Mouse (Mus musculus) MEL (cell line): ENCODE measurements around the gene Pafah2. TPM values are rescaled to one million over a fixed set of nuclear protein-coding genes. Genes with fewer than 3 reads are reported as not detected.

Experiments used
- DNase-seq: peaks from one replicate; pipeline ENCODE4 v3.0.0; 2011; ENCODE audit warnings: low read depth, low spot score
- H3K27ac ChIP-seq: 2 replicates; pipeline ENCODE4 v1.5.1; 2012; ENCODE audit warnings: low read depth, mild to moderate bottlenecking, control low read depth, low read length, moderate library complexity; ENCODE audit not compliant: control insufficient read depth
- H3K27me3 ChIP-seq, 2 experiments: fragments of 150-350 bp in 1 of 2; sonication (generic) in 1 of 2; 2 replicates each; pipeline ENCODE4 v1.6.1; 2012; ENCODE audit warnings: low read length in 2 of 2, mild to moderate bottlenecking in 2 of 2, improper control_type of control experiment in 1 of 2, moderate library complexity in 1 of 2; ENCODE audit not compliant: insufficient read depth in 2 of 2, control insufficient read depth in 1 of 2
- H3K36me3 ChIP-seq, 2 experiments: 2 replicates each; pipeline ENCODE4 v1.6.1; 2012 to 2014; ENCODE audit warnings: low read length in 2 of 2, improper control_type of control experiment in 1 of 2, inconsistent platforms in 1 of 2, mild to moderate bottlenecking in 1 of 2; ENCODE audit not compliant: insufficient read depth in 2 of 2, control insufficient read depth in 1 of 2
- H3K4me1 ChIP-seq, 2 experiments: fragments of 150-350 bp in 1 of 2; sonication (generic) in 1 of 2; 2 replicates each; pipeline ENCODE4 v1.6.1; 2012; ENCODE audit warnings: low read length in 2 of 2, improper control_type of control experiment in 1 of 2, mild to moderate bottlenecking in 1 of 2; ENCODE audit not compliant: insufficient read depth in 2 of 2, control insufficient read depth in 1 of 2
- H3K4me3 ChIP-seq, 2 experiments: fragments of 150-350 bp in 1 of 2; sonication (generic) in 1 of 2; 2 replicates each; pipeline ENCODE4 v1.5.1; 2012; ENCODE audit warnings: low read depth in 2 of 2, low read length in 2 of 2, mild to moderate bottlenecking in 2 of 2, moderate library complexity in 2 of 2, control low read depth in 1 of 2, improper control_type of control experiment in 1 of 2; ENCODE audit not compliant: control insufficient read depth in 1 of 2, insufficient read depth in 1 of 2
- H3K79me2 ChIP-seq: 2 replicates; pipeline ENCODE4 v1.6.1; 2012; ENCODE audit warnings: mild to moderate bottlenecking, low read length, moderate library complexity; ENCODE audit not compliant: control insufficient read depth, poor library complexity, insufficient read depth
- H3K9ac ChIP-seq: 2 replicates; pipeline ENCODE4 v1.6.1; 2012; ENCODE audit warnings: low read depth, mild to moderate bottlenecking, control low read depth, low read length, moderate library complexity; ENCODE audit not compliant: control insufficient read depth, poor library complexity, severe bottlenecking
- H3K9me3 ChIP-seq: fragments of 150-350 bp; sonication (generic); replicated peaks from 2 replicates; pipeline ENCODE4 v1.6.1; 2012; ENCODE audit warnings: mild to moderate bottlenecking, low read length, improper control_type of control experiment, moderate library complexity; ENCODE audit not compliant: insufficient read depth
- BHLHE40 ChIP-seq: IDR thresholded peaks from 2 replicates; pipeline ENCODE4 v1.6.1; 2012; ENCODE audit warnings: low read depth, mild to moderate bottlenecking, inconsistent platforms, low read length, improper control_type of control experiment, borderline replicate concordance
- CHD1 ChIP-seq: IDR thresholded peaks from 2 replicates; pipeline ENCODE4 v1.6.1; 2012; ENCODE audit warnings: low read depth, mild to moderate bottlenecking, inconsistent platforms, low read length, improper control_type of control experiment
- CTCF ChIP-seq, 3 experiments: IDR thresholded peaks in 2 of 3; conservative IDR thresholded peaks in 1 of 3; 2 replicates each; pipeline ENCODE4 v1.5.1; 2011 to 2012; ENCODE audit warnings: low read length in 3 of 3, low read depth in 2 of 3, mild to moderate bottlenecking in 2 of 3, improper control_type of control experiment in 1 of 3, inconsistent platforms in 1 of 3, mixed read lengths in 1 of 3, moderate library complexity in 1 of 3; ENCODE audit not compliant: control insufficient read depth in 1 of 3, insufficient read depth in 1 of 3, poor library complexity in 1 of 3, severe bottlenecking in 1 of 3
- ELF1 ChIP-seq: IDR thresholded peaks from 2 replicates; pipeline ENCODE4 v1.6.1; 2014; ENCODE audit warnings: low read depth, mild to moderate bottlenecking, inconsistent platforms, low read length, improper control_type of control experiment, moderate library complexity
- EP300 ChIP-seq, 2 experiments: IDR thresholded peaks; 2 replicates each; pipeline ENCODE4 v1.6.1; 2011; ENCODE audit warnings: improper control_type of control experiment in 2 of 2, low read length in 2 of 2, low read depth in 1 of 2, mild to moderate bottlenecking in 1 of 2
- ETS1 ChIP-seq: IDR thresholded peaks from 2 replicates; pipeline ENCODE4 v1.6.1; 2012; ENCODE audit warnings: low read depth, mild to moderate bottlenecking, inconsistent platforms, low read length, improper control_type of control experiment, moderate library complexity
- GABPA ChIP-seq: IDR thresholded peaks from 2 replicates; pipeline ENCODE4 v1.6.1; 2012; ENCODE audit warnings: low read depth, mild to moderate bottlenecking, inconsistent platforms, low read length, improper control_type of control experiment, moderate library complexity
- GATA1 ChIP-seq: IDR thresholded peaks from 2 replicates; pipeline ENCODE4 v1.6.1; 2011; ENCODE audit warnings: low read depth, low read length, improper control_type of control experiment
- JUND ChIP-seq: IDR thresholded peaks from 2 replicates; pipeline ENCODE4 v1.6.1; 2011; ENCODE audit warnings: low read depth, mild to moderate bottlenecking, improper control_type of control experiment, low read length
- KAT2A ChIP-seq: conservative IDR thresholded peaks from 2 replicates; pipeline ENCODE4 v1.6.1; 2012; ENCODE audit warnings: low read depth, low read length, improper control_type of control experiment, inconsistent platforms
- MAFK ChIP-seq: IDR thresholded peaks from 2 replicates; pipeline ENCODE4 v1.6.1; 2011; ENCODE audit warnings: low read depth, mild to moderate bottlenecking, low read length, improper control_type of control experiment, borderline replicate concordance
- MAX ChIP-seq: IDR thresholded peaks from 2 replicates; pipeline ENCODE4 v1.6.1; 2011; ENCODE audit warnings: low read length, improper control_type of control experiment
- MAZ ChIP-seq: IDR thresholded peaks from 2 replicates; pipeline ENCODE4 v1.6.1; 2012; ENCODE audit warnings: low read depth, mild to moderate bottlenecking, inconsistent platforms, low read length, improper control_type of control experiment
- MEF2A ChIP-seq: IDR thresholded peaks from 2 replicates; pipeline ENCODE4 v1.6.1; 2014; ENCODE audit warnings: low read depth, mild to moderate bottlenecking, inconsistent platforms, low read length, improper control_type of control experiment; ENCODE audit not compliant: poor library complexity, insufficient replicate concordance, severe bottlenecking; ENCODE audit errors: extremely low read depth
- MXI1 ChIP-seq: IDR thresholded peaks from 2 replicates; pipeline ENCODE4 v1.6.1; 2011; ENCODE audit warnings: mild to moderate bottlenecking, low read depth, low read length, improper control_type of control experiment
- NELFE ChIP-seq: IDR thresholded peaks from 2 replicates; pipeline ENCODE4 v1.6.1; 2011; ENCODE audit warnings: low read depth, low read length, improper control_type of control experiment
- NRF1 ChIP-seq: IDR thresholded peaks from 2 replicates; pipeline ENCODE4 v1.6.1; 2014; ENCODE audit warnings: low read depth, mild to moderate bottlenecking, inconsistent platforms, low read length, improper control_type of control experiment, moderate library complexity; ENCODE audit not compliant: poor library complexity, insufficient read depth, severe bottlenecking
- POLR2A ChIP-seq, 2 experiments: IDR thresholded peaks; 2 replicates each; pipeline ENCODE4 v1.6.1; 2011 to 2012; ENCODE audit warnings: low read length in 2 of 2, mild to moderate bottlenecking in 2 of 2, control low read depth in 1 of 2, improper control_type of control experiment in 1 of 2, low read depth in 1 of 2, moderate library complexity in 1 of 2; ENCODE audit not compliant: control insufficient read depth in 1 of 2, insufficient read depth in 1 of 2, poor library complexity in 1 of 2
- POLR2AphosphoS2 ChIP-seq: IDR thresholded peaks from 2 replicates; pipeline ENCODE4 v1.6.1; 2011; ENCODE audit warnings: low read length, improper control_type of control experiment
- RCOR1 ChIP-seq: IDR thresholded peaks from 2 replicates; pipeline ENCODE4 v1.6.1; 2012; ENCODE audit warnings: low read depth, mild to moderate bottlenecking, inconsistent platforms, low read length, improper control_type of control experiment
- SIN3A ChIP-seq: IDR thresholded peaks from 2 replicates; pipeline ENCODE4 v1.6.1; 2012; ENCODE audit warnings: low read length, improper control_type of control experiment, inconsistent platforms
- TAL1 ChIP-seq: IDR thresholded peaks from 2 replicates; pipeline ENCODE4 v1.6.1; 2012; ENCODE audit warnings: mild to moderate bottlenecking, inconsistent platforms, low read length, moderate library complexity, mixed read lengths
- TCF12 ChIP-seq: IDR thresholded peaks from 2 replicates; pipeline ENCODE4 v1.6.1; 2014; ENCODE audit warnings: low read depth, mild to moderate bottlenecking, inconsistent platforms, low read length, improper control_type of control experiment, moderate library complexity
- UBTF ChIP-seq: IDR thresholded peaks from 2 replicates; pipeline ENCODE4 v1.6.1; 2012; ENCODE audit warnings: low read depth, mild to moderate bottlenecking, inconsistent platforms, low read length, improper control_type of control experiment, moderate library complexity, borderline replicate concordance; ENCODE audit not compliant: insufficient read depth
- ZC3H11A ChIP-seq: IDR thresholded peaks from 2 replicates; pipeline ENCODE4 v1.6.1; 2012; ENCODE audit warnings: low read depth, mild to moderate bottlenecking, inconsistent platforms, low read length, improper control_type of control experiment
- ZKSCAN1 ChIP-seq: IDR thresholded peaks from 2 replicates; pipeline ENCODE4 v1.6.1; 2012; ENCODE audit warnings: low read depth, mild to moderate bottlenecking, inconsistent platforms, low read length, improper control_type of control experiment, moderate library complexity
- polyA plus RNA-seq, 2 experiments: library from polyadenylated mRNA; stranded (reverse) in 1 of 2; unstranded in 1 of 2; fragments of >175 nt in 1 of 2; fragments of >200 nt in 1 of 2; gene quantifications; 2 replicates each; pipeline versions ENCODE4 v1.2.1 to v1.2.4; 2012; ENCODE audit warnings: low replicate concordance in 2 of 2, low read depth in 1 of 2; ENCODE audit not compliant: insufficient read length in 2 of 2, insufficient read depth in 1 of 2, missing spikeins in 1 of 2
- total RNA-seq: library from RNA; depleted of rRNA; stranded (reverse); fragments of 300-350 nt; gene quantifications from 2 replicates; pipeline ENCODE4 v1.2.3, GENCODE M21; 2012

Pafah2 gene
- total and polyA plus RNA-seq, 3 experiments, result 6.0 to 10.6 TPM; not detected in 1

DNA sequence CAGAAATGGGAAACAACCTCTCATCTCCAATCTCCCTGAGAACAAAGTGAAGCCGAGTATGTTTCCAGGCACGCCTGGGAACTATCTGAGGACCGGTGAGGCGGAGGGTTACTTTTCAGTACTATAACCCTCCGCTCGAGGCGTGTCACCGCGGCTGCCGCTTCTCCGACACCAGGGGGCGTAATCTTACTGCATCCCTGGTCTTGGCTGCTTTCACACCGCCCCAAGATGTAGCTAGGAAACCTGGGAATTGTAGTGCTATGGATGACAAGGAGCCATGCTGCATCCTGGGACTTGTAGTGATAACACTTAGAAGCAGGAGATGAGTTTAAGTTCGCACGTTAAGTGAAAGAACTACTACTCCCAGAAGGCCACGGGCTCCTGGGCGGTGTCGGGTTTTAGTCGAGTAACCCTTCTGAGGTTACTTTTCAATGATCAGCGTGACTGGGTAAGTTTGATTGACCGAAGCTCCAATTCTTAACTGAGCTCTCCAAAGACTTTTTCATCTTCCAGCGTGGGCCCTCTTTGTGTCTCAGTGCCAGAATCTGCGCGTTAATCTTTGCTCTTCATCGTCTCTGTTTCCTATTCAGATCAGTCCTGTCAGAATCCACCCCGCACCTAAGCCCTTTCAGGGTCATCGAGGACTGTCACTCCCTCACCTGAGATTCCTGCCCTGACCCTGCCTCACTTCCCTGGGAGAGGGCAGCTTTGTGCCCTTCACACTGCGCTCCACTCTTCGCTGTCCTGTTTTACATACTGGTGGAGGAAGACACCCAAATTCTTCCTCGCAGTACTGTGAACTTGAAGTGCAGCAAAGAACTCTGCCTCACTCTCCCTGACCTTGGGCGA, at the start of gene Pafah2 (continued):
- peak; percentile 28; the same call in 1 of the 2 replicates for TF ChIP-seq RCOR1
- TF ChIP-seq, all 39 proteins: peak for 23

DNA sequence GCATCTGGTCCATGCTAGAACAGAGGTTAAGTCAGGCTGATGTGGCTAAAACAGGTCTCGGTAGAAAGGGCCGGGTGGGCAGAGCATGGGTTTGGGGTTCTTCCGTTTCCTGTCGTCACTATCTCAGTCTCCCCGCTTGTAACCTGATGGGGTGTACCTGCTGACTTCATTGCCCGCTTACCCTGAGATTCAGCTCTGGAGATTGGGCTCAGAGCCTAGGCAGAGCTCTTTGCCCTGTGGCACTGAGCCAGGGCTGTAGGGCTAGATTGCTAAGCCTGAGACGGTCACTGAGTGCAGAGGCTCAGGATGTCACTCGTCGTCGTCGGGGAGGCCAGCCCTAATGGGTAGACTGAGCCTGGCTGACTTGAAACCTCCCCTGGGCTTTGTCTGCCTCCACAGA, 48.0 kb upstream of the Pafah2 start:
- peaks cover 0 to 4% of the 10 kb centered on the region in 2 experiments; a peak in 1 of 4 replicates for H3K36me3 ChIP-seq

DNA sequence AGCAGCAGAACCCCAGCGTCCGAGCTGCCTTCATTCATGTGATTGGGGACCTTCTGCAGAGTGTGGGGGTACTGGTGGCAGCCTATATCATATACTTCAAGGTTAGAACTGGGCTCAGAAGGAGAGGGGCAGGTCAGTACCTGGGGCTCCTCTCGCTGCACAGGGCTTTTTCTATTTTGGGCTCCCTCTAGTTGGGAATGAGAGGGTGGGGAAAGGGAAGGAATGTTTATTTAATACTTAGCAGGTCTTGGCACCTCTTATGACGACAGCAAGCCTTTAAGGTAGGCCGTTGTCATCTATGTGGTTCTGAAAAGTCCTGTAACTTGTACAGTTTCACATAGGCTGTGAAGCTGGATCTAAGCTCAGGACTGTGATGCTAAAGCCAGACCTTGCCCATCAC, 47.6 kb upstream of the Pafah2 start:
- TF ChIP-seq UBTF, result no peak
- no peak for TF ChIP-seq MEF2A
- TF ChIP-seq NRF1, result no peak
- no peak for TF ChIP-seq POLR2AphosphoS2
- TF ChIP-seq MXI1, result no peak
- TF ChIP-seq KAT2A, result no peak
- TF ChIP-seq CHD1, result no peak
- TF ChIP-seq, all 39 proteins: peak for 0
- Histone ChIP-seq H3K4me1 (peaks cover 6 to 20% of the 10 kb centered on the region in 2 experiments; a peak in 3 of 4 replicates), H3K9me3 (no peaks in the 10 kb centered on the region), H3K9ac (peak overlapping the region; percentile 8; the same call in 1 of the 2 replicates), H3K27ac (no peak overlapping the region), H3K79me2 (no peaks in the 10 kb centered on the region), H3K27me3 (no peaks in the 10 kb centered on the region), H3K4me3 (no peak overlapping the region), H3K36me3 (peaks cover 0 to 6% of the 10 kb centered on the region in 2 experiments; a peak in 1 of 4 replicates)
- DNase-seq, result no peak

More for the DNA sequence above, 48.0 kb upstream of the Pafah2 start:
- Histone ChIP-seq H3K9me3 (no peaks in the 10 kb centered on the region), H3K27me3 (no peaks in the 10 kb centered on the region), H3K9ac (peak overlapping the region; percentile 39), H3K4me1 (peaks cover 6 to 17% of the 10 kb centered on the region in 2 experiments; a peak in 3 of 4 replicates), H3K27ac (peak overlapping the region; percentile 70), H3K79me2 (no peaks in the 10 kb centered on the region), H3K4me3 (peak overlapping the region; percentile 36 to 42; a peak in 3 of 4 replicates)
- peak; percentile 86 for DNase-seq
- TF ChIP-seq GATA1 (peak; percentile 51), POLR2AphosphoS2 (no peak), UBTF (no peak), ZC3H11A (no peak), TAL1 (peak; percentile 28; the same call in 1 of the 2 replicates), NELFE (peak; percentile 30; the same call in 1 of the 2 replicates), EP300 (IDR thresholded peaks at IDR 0.05; ENCODE audit: low read depth in 1 of 2, low read length in 2 of 2) (peak; percentile 78 to 80), MAX (peak; percentile 48; the same call in 1 of the 2 replicates), RCOR1 (peak; percentile 77), SIN3A (peak; percentile 48; the same call in 1 of the 2 replicates), ELF1 (0 out of 2 replicates have a peak, but pooled peaks have one; percentile 37), MAFK (no peak), MAZ (0 out of 2 replicates have a peak, but pooled peaks have one; percentile 55), CHD1 (no peak), CTCF (IDR thresholded peaks at IDR 0.05 in 2 of 3, conservative IDR thresholded peaks at IDR 0.05 in 1 of 3; ENCODE audit: control insufficient read depth in 1 of 3, insufficient read depth in 1 of 3, low read depth in 2 of 3, low read length in 3 of 3, poor library complexity in 1 of 3, severe bottlenecking in 1 of 3) (no peak), POLR2A (IDR thresholded peaks at IDR 0.05; ENCODE audit: control insufficient read depth in 1 of 2, insufficient read depth in 1 of 2, low read depth in 1 of 2, low read length in 2 of 2, poor library complexity in 1 of 2) (peak in 1 of 2 experiments; percentile 32; a peak in 1 of 4 replicates), NRF1 (no peak), ZKSCAN1 (no peak), TCF12 (peak; percentile 73), ETS1 (peak; percentile 79), BHLHE40 (no peak), GABPA (no peak), JUND (no peak)
